Mouse (Mus musculus) kidney, postnatal 0 days (tissue): ENCODE results near the gene Trmt6. TPM values are rescaled to one million over a fixed set of nuclear protein-coding genes. Genes with fewer than 3 reads are reported as not detected.

ENCODE experiments used
- ATAC-seq: fragments of 200-750 bp; cut with Nextera tagmentation; replicated peaks from 2 replicates; pipeline ENCODE4 v1.8.0; 2017; ENCODE audit warnings: low read depth, moderate number of reproducible peaks, moderate TSS enrichment, moderate library complexity; ENCODE audit not compliant: low FRiP score
- DNase-seq: peaks from one replicate; pipeline ENCODE4 v3.0.0-alpha.2; 2016; ENCODE audit warnings: low spot score
- H3K27ac ChIP-seq: fragments of 300-500 bp; sonication (generic); 2 replicates; pipeline ENCODE4 v1.5.1; 2014; ENCODE audit warnings: mild to moderate bottlenecking
- H3K27me3 ChIP-seq: fragments of 300-500 bp; sonication (generic); 2 replicates; pipeline ENCODE4 v1.6.1; 2014; ENCODE audit warnings: low read length, mixed read lengths; ENCODE audit not compliant: insufficient read depth
- H3K36me3 ChIP-seq: fragments of 300-500 bp; sonication (generic); 2 replicates; pipeline ENCODE4 v1.6.1; 2014; ENCODE audit warnings: low read length, mixed read lengths; ENCODE audit not compliant: insufficient read depth
- H3K4me1 ChIP-seq: fragments of 300-500 bp; sonication (generic); replicated peaks from 2 replicates; pipeline ENCODE4 v1.6.1; 2014; ENCODE audit warnings: antibody characterized with exemption, low read length, mixed read lengths; ENCODE audit not compliant: insufficient read depth
- H3K4me2 ChIP-seq: fragments of 300-500 bp; sonication (generic); 2 replicates; pipeline ENCODE4 v1.6.1; 2014; ENCODE audit warnings: mild to moderate bottlenecking, low read length, moderate library complexity, mixed read lengths
- H3K4me3 ChIP-seq: fragments of 300-500 bp; sonication (generic); replicated peaks from 2 replicates; pipeline ENCODE4 v1.5.1; 2014; ENCODE audit warnings: low read depth, low read length
- H3K9ac ChIP-seq: fragments of 300-500 bp; sonication (generic); 2 replicates; pipeline ENCODE4 v1.6.1; 2014; ENCODE audit warnings: low read depth, low read length
- H3K9me3 ChIP-seq: fragments of 300-500 bp; sonication (generic); replicated peaks from 2 replicates; pipeline ENCODE4 v1.6.1; 2016; ENCODE audit warnings: low read length, inconsistent platforms, mixed read lengths
- CTCF ChIP-seq: IDR thresholded peaks from 2 replicates; pipeline ENCODE4 v1.5.1; 2016; ENCODE audit warnings: antibody characterized with exemption, low read depth, mild to moderate bottlenecking, moderate library complexity
- WGBS: fragments of 180-500 bp; shearing (Covaris S2); extraction: QIAGEN DNeasy Blood & Tissue Kit; methylation state at CpG from one replicate; pipeline ENCODE4 v1.1.7; 2014; 5-methylcytosine and 5-hydroxymethylcytosine counted together
- polyA plus RNA-seq: library from polyadenylated mRNA; unstranded; fragments of >200 nt; fragmentation: Nextera tagmentation; extraction: Ambion mirVana; gene quantifications from 2 replicates; pipeline ENCODE4 v1.2.1, GENCODE M21; 2015

Gene Trmt6
- 43.0 and 44.2 TPM in 2 replicates for polyA plus RNA-seq

- WGBS, result under 1% methylated on average over 59 of the region's 59 CpGs
- Histone ChIP-seq H3K4me1 (peaks cover 2% of the 10 kb centered on the region; the same call in 1 of the 2 replicates), H3K27me3 (no peaks in the 10 kb centered on the region), H3K4me2 (peak within 1 kb of the TSS; percentile 85), H3K27ac (peak within 1 kb of the TSS; percentile 39), H3K9ac (peak within 1 kb of the TSS; percentile 80), H3K36me3 (peaks cover 12% of the 10 kb centered on the region; the same call in 1 of the 2 replicates), H3K9me3 (no peaks in the 10 kb centered on the region), H3K4me3 (peak within 1 kb of the TSS; percentile 75)
- ATAC-seq (peak; percentile 100), DNase-seq (peak; percentile 99)
- TF ChIP-seq CTCF, result peak; percentile 32
Measured at GRCm38 (mm10) chr2:132815608-132816314, at the start of gene Trmt6, which contains the start of gene Mcm8. TSS of gene Trmt6 (minus strand) at chr2:132816055. TSS of gene Mcm8 (plus strand) at chr2:132816141.

DNA sequence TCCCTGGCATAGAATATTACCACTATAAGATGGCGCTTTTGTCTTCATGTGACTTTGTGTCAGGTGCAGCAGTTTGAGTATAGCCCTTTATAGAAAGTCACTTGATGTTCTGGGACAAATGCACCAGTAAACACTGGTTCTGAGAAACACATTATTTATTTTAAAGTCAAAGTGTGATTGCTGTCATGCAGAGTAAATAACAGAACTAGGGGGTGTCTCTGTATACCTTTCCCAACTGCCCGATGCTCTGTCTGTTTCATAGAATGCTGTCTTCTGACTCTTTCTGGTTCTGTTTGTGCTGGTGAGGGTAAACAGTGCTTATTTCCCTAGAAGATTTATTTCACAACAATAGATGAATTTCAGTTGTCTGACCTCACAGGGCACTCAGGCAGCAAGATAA lies 47.5 kb upstream of the Trmt6 start:
- ATAC-seq, result no peak
- TF ChIP-seq CTCF, result no peak

GRCm38 (mm10) chr2:132861456-132861855 lies 45.6 kb upstream of the Trmt6 start:
- DNase-seq (no peak), ATAC-seq (no peak)
- H3K9ac ChIP-seq, result no peak overlapping the region
- H3K27me3 ChIP-seq, result no peaks in the 10 kb centered on the region
- no peak overlapping the region for H3K27ac ChIP-seq
- H3K4me1 ChIP-seq, result no peaks in the 10 kb centered on the region
- H3K4me3 ChIP-seq, result no peak overlapping the region
- no peak for TF ChIP-seq CTCF
- H3K4me2 ChIP-seq, result no peak overlapping the region
- 92% methylated on average over 2 of the region's 2 CpGs for WGBS
- peaks cover 4% of the 10 kb centered on the region; the same call in 1 of the 2 replicates for H3K36me3 ChIP-seq
- no peaks in the 10 kb centered on the region for H3K9me3 ChIP-seq

More for the DNA sequence above, 47.5 kb upstream of the Trmt6 start:
- H3K9ac ChIP-seq, result no peak overlapping the region
- H3K27ac ChIP-seq, result no peak overlapping the region
- no peak overlapping the region for H3K4me3 ChIP-seq
- no peaks in the 10 kb centered on the region for H3K27me3 ChIP-seq
- peaks cover 11% of the 10 kb centered on the region; the same call in 1 of the 2 replicates for H3K36me3 ChIP-seq
- DNase-seq, result no peak
- no peaks in the 10 kb centered on the region for H3K9me3 ChIP-seq
- H3K4me1 ChIP-seq, result no peaks in the 10 kb centered on the region
- H3K4me2 ChIP-seq, result no peak overlapping the region
- 92% methylated on average over 2 of the region's 2 CpGs for WGBS

DNA sequence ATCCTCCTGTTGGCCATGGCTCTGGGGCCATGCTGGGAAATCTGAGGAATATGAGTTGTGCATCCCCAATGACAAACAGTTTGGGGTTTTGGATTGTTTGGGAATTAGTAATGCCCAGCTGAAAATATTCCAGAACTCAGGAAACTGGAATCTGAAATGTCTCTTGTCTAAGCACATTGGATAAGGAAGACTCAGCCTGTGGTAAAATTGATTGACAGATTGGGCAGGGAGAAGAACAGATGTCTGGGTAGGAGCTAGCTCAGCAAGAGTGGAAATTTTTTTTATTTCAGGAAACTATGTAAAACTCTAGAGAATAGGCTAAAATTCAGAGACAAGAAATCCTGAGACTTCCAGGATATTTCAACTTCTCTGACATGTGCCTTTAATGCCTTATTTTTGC lies 44.6 kb upstream of the Trmt6 start:
- H3K4me1 ChIP-seq, result no peaks in the 10 kb centered on the region
- H3K9ac ChIP-seq, result no peak overlapping the region
- no peaks in the 10 kb centered on the region for H3K9me3 ChIP-seq
- no peak for TF ChIP-seq CTCF
- DNase-seq, result no peak
- peaks cover 4% of the 10 kb centered on the region; the same call in 1 of the 2 replicates for H3K36me3 ChIP-seq
- no peak overlapping the region for H3K27ac ChIP-seq
- H3K27me3 ChIP-seq, result no peaks in the 10 kb centered on the region
- H3K4me2 ChIP-seq, result no peak overlapping the region
- no peak overlapping the region for H3K4me3 ChIP-seq
- ATAC-seq, result no peak

GRCm38 (mm10) chr2:132856333-132856732 lies 40.5 kb upstream of the Trmt6 start:
- 0 out of 2 replicates have a peak, but pooled peaks cover 2% of the 10 kb centered on the region for H3K36me3 ChIP-seq
- DNase-seq (no peak), ATAC-seq (no peak)
- 85% methylated on average over 5 of the region's 5 CpGs for WGBS
- no peaks in the 10 kb centered on the region for H3K9me3 ChIP-seq
- H3K4me3 ChIP-seq, result no peak overlapping the region
- no peaks in the 10 kb centered on the region for H3K4me1 ChIP-seq
- TF ChIP-seq CTCF, result no peak
- no peaks in the 10 kb centered on the region for H3K27me3 ChIP-seq
- H3K9ac ChIP-seq, result no peak overlapping the region
- no peak overlapping the region for H3K27ac ChIP-seq
- H3K4me2 ChIP-seq, result no peak overlapping the region

DNA sequence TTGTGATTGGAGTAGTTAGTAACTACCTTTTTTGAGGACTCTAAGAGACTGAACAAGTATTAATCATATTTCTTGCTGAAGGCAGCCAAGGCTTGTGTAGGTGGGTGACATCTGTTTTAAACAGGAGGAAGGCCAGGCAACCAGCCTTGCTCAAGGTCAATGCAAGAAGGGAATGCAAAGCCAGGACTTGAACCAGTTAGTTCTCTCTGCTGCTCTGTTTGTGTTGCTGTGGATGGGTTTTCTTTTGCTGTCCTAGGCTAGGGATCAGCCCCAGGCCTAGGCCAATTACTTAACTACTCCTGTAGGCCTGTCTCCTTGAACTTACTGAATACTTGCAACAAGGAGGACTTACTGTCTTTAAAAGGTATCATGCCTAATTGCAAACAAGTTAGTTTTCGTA lies 37.2 kb upstream of the Trmt6 start:
- WGBS, result 96% methylated on average over 1 of the region's 1 CpGs
- Histone ChIP-seq H3K9me3 (no peaks in the 10 kb centered on the region), H3K27ac (no peak overlapping the region), H3K27me3 (no peaks in the 10 kb centered on the region), H3K4me1 (peaks cover 2% of the 10 kb centered on the region; the same call in 1 of the 2 replicates), H3K4me2 (no peak overlapping the region), H3K36me3 (0 out of 2 replicates have a peak, but pooled peaks cover 5% of the 10 kb centered on the region), H3K4me3 (no peak overlapping the region), H3K9ac (no peak overlapping the region)
- DNase-seq (no peak), ATAC-seq (no peak)
- TF ChIP-seq CTCF, result no peak
